Mouse (Mus musculus): ENCODE results near the gene Gm20388. TPM values are rescaled to one million over a fixed set of nuclear protein-coding genes. Genes with fewer than 3 reads are reported as not detected.

The Gm20388 gene
- total RNA-seq, 2 experiments from 2014 or later: 18.5 to 23.8 TPM

- no peak for ATAC-seq (replicated peaks; ENCODE audit: poor library complexity, severe bottlenecking)
These were observed 3040.8 kb downstream of the Gm20388 start for GRCm38 (mm10) chr8:122951456-122951855.

DNA sequence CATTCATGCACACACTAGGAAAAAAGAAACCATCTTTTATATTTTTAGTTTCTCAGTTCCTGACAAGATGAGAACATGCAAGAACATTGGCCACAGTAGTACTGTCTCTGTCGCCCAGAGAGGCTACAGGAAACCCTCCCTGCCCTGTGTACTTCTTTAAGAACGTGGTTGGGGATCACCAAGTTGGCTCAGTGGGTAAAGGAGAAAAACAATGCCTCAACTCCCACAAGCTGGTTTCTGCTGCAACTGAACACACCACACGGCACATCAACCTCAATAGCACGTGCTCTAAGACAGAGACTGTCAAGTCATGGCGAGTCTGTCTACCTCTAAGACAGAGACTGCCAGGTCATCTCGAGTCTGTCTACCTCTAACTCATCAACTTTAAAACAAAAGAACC, 3042.4 kb downstream of the Gm20388 start:
- peak; percentile 44 for ATAC-seq (replicated peaks; ENCODE audit: poor library complexity, severe bottlenecking)

- peak; percentile 47 for ATAC-seq (replicated peaks; ENCODE audit: poor library complexity, severe bottlenecking)
These were observed 3043.6 kb downstream of the Gm20388 start for GRCm38 (mm10) chr8:122954090-122954799.

GRCm38 (mm10) chr8:122955195-122955594, 3044.6 kb downstream of the Gm20388 start:
- no peak for ATAC-seq (replicated peaks; ENCODE audit: poor library complexity, severe bottlenecking)

DNA sequence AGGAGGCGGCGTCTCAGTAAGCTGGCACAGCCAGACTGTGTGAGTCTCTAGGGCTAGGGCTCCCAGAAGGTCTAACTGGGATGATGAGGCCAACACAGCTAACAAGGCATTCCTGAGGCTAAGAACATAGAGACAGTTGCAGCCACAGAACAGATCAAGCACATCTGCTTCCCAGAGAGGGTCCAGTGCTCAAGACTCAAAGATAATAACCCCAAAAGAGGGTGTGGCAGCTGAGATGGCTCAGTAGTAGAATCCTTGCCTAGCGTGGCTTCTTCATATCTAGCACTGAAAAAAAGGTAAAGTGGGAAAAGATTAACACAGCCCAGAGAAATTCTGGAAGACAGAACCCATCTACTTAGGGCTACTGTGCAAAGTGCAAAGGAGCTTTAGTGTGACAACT, 3045.4 kb downstream of the Gm20388 start:
- ATAC-seq (replicated peaks; ENCODE audit: poor library complexity, severe bottlenecking): no peak

GRCm38 (mm10) chr8:122960323-122960722, 3049.7 kb downstream of the Gm20388 start:
- ATAC-seq (replicated peaks; ENCODE audit: poor library complexity, severe bottlenecking): no peak

- peak; percentile 79 for ATAC-seq (replicated peaks; ENCODE audit: poor library complexity, severe bottlenecking)
These were observed 3050.3 kb downstream of the Gm20388 start for GRCm38 (mm10) chr8:122960932-122961331.

DNA sequence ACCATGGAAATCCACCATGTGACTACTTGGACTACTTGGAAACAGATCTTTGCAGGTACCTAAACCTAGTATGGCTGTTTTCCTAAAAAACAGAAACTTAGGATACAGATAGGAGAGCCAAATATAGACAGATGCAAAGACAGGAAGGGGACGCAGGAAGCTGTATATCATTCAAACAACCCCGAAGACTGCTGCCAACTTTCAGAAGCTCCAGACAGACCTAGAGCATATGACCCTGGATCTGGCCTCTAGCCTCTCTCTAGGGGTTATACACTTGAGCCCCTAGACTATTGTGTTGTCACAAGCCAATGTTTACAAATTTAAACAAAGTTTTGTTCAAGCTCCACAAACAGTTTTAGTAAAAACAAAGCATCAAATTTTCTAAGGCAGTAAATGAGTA, 3050.8 kb downstream of the Gm20388 start:
- ATAC-seq (replicated peaks; ENCODE audit: poor library complexity, severe bottlenecking): no peak

DNA sequence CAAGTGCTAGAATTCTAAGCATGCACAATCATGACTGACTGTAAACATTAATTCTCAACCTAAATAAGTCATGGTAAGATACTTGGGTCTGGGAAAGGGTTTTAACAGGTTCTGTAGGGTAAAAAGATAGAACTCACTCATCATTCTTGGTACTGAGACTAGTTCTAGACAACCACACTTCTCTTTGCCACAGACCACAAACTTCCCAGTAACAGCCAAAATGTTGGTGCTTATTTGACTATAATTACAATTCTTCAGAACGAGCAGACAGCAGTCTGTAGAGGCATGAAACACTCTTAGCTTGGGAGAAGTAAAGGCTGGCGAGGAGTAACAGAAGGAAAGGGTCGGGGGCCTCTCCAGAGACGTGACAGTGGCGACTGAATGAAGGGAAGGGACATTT, 3051.4 kb downstream of the Gm20388 start:
- no peak for ATAC-seq (replicated peaks; ENCODE audit: poor library complexity, severe bottlenecking)

DNA sequence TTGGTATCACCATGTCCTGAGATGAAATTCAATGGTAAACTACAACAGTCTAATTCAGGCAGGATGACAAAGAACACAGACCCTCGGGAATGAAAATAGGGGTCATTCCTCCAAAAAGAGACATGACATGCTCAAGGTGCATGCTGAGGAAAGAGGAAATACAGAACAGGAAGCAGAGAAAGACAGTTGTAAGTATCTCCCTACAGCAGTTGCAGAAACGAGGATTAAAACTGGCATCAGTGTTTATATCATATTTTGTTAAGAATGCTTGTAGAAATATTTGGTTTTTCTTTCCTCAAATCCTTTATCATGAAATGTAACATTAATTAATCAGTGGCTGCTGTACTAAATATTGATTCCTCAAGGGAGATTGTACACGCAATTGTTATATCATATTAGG, 3056.0 kb downstream of the Gm20388 start:
- no peak for ATAC-seq (replicated peaks; ENCODE audit: poor library complexity, severe bottlenecking)

- ATAC-seq (replicated peaks; ENCODE audit: poor library complexity, severe bottlenecking): no peak
These were observed 3057.5 kb downstream of the Gm20388 start for GRCm38 (mm10) chr8:122968145-122968544.

DNA sequence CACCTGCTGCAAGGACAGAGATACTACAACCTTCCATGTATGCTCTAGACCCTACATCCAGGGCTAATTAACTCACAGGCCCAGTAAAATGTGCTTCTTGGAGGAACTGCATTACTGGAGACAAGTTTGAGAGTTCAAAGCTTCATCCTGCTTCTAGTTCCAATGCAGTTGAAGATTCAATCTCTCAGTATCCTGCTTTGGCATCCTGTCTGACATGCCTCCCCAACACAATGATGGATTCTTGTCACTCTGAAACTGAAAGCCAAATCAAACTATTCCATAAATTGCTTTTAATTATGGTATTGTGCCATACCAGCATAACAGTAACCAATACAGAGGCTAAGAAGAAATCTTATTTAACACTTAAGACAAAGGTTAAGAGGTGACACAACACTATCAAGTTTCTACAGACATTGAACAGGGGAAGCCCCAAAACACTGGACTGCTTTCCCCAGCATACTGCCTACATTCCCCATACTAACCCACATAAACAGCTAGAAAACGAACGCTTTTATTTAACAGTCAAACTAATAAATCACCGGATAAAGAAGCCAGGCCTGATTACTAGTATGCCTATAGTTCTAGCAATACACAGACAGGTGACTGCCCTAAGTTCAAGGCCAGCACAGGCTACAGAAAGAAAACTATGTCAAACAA, 3059.5 kb downstream of the Gm20388 start:
- ATAC-seq (replicated peaks; ENCODE audit: poor library complexity, severe bottlenecking): no peak

GRCm38 (mm10) chr8:122976046-122976445, 3065.4 kb downstream of the Gm20388 start:
- ATAC-seq (replicated peaks; ENCODE audit: poor library complexity, severe bottlenecking): no peak

DNA sequence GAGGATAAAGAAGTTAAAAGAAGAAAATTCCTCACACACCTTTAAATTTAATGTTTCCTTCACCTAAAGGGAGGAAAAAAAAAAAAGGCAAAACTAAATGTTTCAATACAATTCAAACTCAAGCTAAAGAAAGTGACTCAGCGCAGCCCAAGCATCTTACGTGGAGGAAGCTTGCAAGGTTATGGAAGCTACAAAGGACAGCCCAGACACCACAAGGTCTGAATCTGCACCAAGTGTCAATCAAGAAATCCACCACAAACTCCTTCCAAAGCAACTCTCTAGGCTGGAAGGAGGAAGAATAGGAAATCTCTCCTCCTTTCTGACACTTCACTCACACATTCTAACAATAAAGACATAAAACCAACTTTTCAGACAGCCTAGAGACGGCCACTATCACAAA, 3068.8 kb downstream of the Gm20388 start:
- peak; percentile 35 for ATAC-seq (replicated peaks; ENCODE audit: poor library complexity, severe bottlenecking)

- peak; percentile 62 for ATAC-seq (replicated peaks; ENCODE audit: poor library complexity, severe bottlenecking)
These were observed 3069.3 kb downstream of the Gm20388 start for GRCm38 (mm10) chr8:122979865-122980509.

- ATAC-seq (replicated peaks; ENCODE audit: poor library complexity, severe bottlenecking): no peak
These were observed 3071.0 kb downstream of the Gm20388 start for GRCm38 (mm10) chr8:122981646-122982045.

DNA sequence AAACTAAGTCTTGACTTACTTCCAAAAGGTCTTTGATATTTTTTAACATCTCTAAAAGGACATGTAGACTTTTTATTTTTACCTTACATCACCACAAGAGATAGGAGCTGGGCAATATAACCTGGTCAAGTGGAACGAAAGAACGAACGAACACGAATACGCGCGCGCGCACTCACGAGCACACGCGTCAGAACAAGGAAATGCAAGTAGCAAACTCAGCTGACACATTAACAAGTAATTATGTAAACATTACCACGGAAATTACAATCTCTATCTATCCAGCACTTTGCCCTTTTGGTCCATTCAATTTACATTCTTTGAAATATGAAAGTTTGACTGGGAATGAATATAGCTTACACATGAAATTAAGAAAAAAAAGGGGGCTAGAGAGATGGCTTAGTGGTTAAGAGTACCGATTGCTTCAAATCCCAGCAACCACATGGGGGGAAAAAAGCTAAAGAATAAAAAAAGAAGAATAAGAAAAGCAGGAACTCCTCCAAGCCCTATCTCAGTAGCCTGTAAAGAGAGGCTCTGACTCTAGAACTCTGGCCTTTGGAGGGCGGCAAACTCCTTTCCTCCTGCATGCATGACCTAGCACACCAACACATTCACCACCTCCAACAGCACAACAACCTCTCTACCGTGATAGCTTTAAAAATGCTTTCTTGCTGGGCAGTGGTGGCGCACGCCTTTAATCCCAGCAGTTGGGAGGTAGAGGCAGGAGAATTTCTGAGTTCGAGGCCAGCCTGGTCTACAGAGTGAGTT, 3072.7 kb downstream of the Gm20388 start:
- ATAC-seq (replicated peaks; ENCODE audit: poor library complexity, severe bottlenecking): no peak

DNA sequence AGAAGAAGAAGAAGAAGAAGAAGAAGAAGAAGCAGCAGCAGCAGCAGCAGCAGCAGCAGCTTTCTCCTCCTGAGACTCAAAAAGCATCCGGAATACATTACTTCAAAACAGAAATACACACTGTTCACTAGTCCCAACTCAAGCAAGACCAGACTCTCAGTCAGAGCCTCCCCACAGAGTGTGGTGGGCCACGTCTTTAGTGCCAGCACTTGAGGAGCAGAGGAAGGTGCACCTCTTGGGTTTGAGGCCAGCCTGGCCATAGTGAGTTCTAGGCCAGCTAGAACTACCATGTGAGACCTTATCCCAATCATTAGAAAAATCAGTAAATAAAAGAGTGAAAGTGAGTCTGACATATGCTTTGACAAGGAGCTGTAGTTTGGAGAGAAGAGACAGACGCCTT, 3073.5 kb downstream of the Gm20388 start:
- no peak for ATAC-seq (replicated peaks; ENCODE audit: poor library complexity, severe bottlenecking)

DNA sequence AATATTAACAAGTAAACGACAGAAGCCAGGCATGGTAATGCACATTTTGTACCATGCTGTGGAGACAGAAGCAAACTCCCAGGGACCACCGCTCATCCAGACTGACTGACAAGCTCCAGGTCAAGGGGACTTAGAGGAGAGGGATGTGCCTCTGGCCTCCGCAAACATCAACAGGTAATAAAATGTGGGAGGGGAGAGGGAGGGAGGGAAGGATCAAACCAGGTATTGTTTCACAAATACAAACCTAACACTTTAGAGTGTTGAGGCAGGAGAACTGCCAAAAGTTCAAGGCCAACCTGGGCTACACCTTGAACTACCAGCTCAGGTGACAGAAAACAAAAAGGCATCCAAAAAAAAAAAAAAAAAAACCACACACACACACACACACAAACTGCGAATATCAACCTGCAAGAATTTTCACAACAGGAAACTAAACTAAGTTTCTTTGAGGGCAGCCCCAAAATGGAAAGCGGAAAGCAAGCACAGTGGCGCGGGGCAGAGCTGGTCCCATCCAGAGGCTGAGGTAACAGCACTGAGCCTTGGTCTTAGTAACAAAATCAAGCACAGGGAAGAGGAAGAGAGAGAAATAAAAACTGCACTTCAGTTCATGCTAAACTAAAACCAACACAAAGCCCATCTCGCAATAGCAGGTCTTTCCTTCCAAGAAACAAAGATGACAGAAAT, 3076.0 kb downstream of the Gm20388 start:
- ATAC-seq (replicated peaks; ENCODE audit: poor library complexity, severe bottlenecking): peak; percentile 58

- ATAC-seq (replicated peaks; ENCODE audit: poor library complexity, severe bottlenecking): peak; percentile 59
These were observed 3076.6 kb downstream of the Gm20388 start for GRCm38 (mm10) chr8:122987255-122987654.
